Mouse (Mus musculus): Measurements from ENCODE around the gene Gpr132. TPM values are rescaled to one million over a fixed set of nuclear protein-coding genes. Genes with fewer than 3 reads are reported as not detected.

The Gpr132 gene
- polyA plus RNA-seq, 1 experiment, result 15.8 TPM

- peaks cover 7% of the 10 kb centered on the region for H3K4me1 ChIP-seq (ENCODE audit: control insufficient read depth, insufficient read depth, low read length)
- H3K27ac ChIP-seq (ENCODE audit: control insufficient read depth, insufficient read depth, low read depth, low read length, poor library complexity), result no peak overlapping the region
- TF ChIP-seq CTCF (IDR thresholded peaks at IDR 0.05; ENCODE audit: control insufficient read depth, insufficient read depth, low read length), result peak; percentile 80
- no peak for TF ChIP-seq POLR2A (IDR thresholded peaks at IDR 0.05; ENCODE audit: borderline replicate concordance, control insufficient read depth, low read depth, low read length)
- WGBS, result 28% methylated on average over 16 of the region's 16 CpGs
- no peak overlapping the region for H3K4me3 ChIP-seq (replicated peaks; ENCODE audit: control insufficient read depth, low read depth, low read length)
Observed at GRCm38 (mm10) chr12:112875225-112876013, 7.4 kb upstream of the Gpr132 start.

- WGBS, result 45% methylated on average over 22 of the region's 22 CpGs
- TF ChIP-seq CTCF (IDR thresholded peaks at IDR 0.05; ENCODE audit: control insufficient read depth, insufficient read depth, low read length), result no peak
- no peak for TF ChIP-seq POLR2A (IDR thresholded peaks at IDR 0.05; ENCODE audit: borderline replicate concordance, control insufficient read depth, low read depth, low read length)
- peaks cover 6% of the 10 kb centered on the region for H3K4me1 ChIP-seq (ENCODE audit: control insufficient read depth, insufficient read depth, low read length)
- no peak overlapping the region for H3K4me3 ChIP-seq (replicated peaks; ENCODE audit: control insufficient read depth, low read depth, low read length)
- H3K27ac ChIP-seq (ENCODE audit: control insufficient read depth, insufficient read depth, low read depth, low read length, poor library complexity), result no peak overlapping the region
Observed at GRCm38 (mm10) chr12:112874199-112874598, 6.2 kb upstream of the Gpr132 start.

- H3K4me1 ChIP-seq (ENCODE audit: control insufficient read depth, insufficient read depth, low read length), result peaks cover 6% of the 10 kb centered on the region
Observed at GRCm38 (mm10) chr12:112873452-112874190, 5.6 kb upstream of the Gpr132 start.

GRCm38 (mm10) chr12:112872991-112873390, 5.0 kb upstream of the Gpr132 start:
- no peak for TF ChIP-seq POLR2A (IDR thresholded peaks at IDR 0.05; ENCODE audit: borderline replicate concordance, control insufficient read depth, low read depth, low read length)
- TF ChIP-seq CTCF (IDR thresholded peaks at IDR 0.05; ENCODE audit: control insufficient read depth, insufficient read depth, low read length), result no peak
- Histone ChIP-seq H3K4me1 (ENCODE audit: control insufficient read depth, insufficient read depth, low read length) (peaks cover 9% of the 10 kb centered on the region), H3K4me3 (replicated peaks; ENCODE audit: control insufficient read depth, low read depth, low read length) (no peak overlapping the region), H3K27ac (ENCODE audit: control insufficient read depth, insufficient read depth, low read depth, low read length, poor library complexity) (no peak overlapping the region)
- WGBS, result 83% methylated on average over 10 of the region's 10 CpGs

More at GRCm38 (mm10) chr12:112873452-112874190, 5.6 kb upstream of the Gpr132 start:
- Histone ChIP-seq H3K27ac (ENCODE audit: control insufficient read depth, insufficient read depth, low read depth, low read length, poor library complexity) (no peak overlapping the region), H3K4me3 (replicated peaks; ENCODE audit: control insufficient read depth, low read depth, low read length) (no peak overlapping the region)
- 22% methylated on average over 18 of the region's 18 CpGs for WGBS
- TF ChIP-seq CTCF (IDR thresholded peaks at IDR 0.05; ENCODE audit: control insufficient read depth, insufficient read depth, low read length) (peak; percentile 93), POLR2A (IDR thresholded peaks at IDR 0.05; ENCODE audit: borderline replicate concordance, control insufficient read depth, low read depth, low read length) (no peak)

GRCm38 (mm10) chr12:112871272-112871671, 3.2 kb upstream of the Gpr132 start:
- Histone ChIP-seq H3K4me1 (ENCODE audit: control insufficient read depth, insufficient read depth, low read length) (peaks cover 10% of the 10 kb centered on the region), H3K27ac (ENCODE audit: control insufficient read depth, insufficient read depth, low read depth, low read length, poor library complexity) (no peak overlapping the region), H3K4me3 (replicated peaks; ENCODE audit: control insufficient read depth, low read depth, low read length) (no peak overlapping the region)
- TF ChIP-seq POLR2A (IDR thresholded peaks at IDR 0.05; ENCODE audit: borderline replicate concordance, control insufficient read depth, low read depth, low read length), result no peak
- TF ChIP-seq CTCF (IDR thresholded peaks at IDR 0.05; ENCODE audit: control insufficient read depth, insufficient read depth, low read length), result no peak
- 81% methylated on average over 2 of the region's 2 CpGs for WGBS

- H3K27ac ChIP-seq (ENCODE audit: control insufficient read depth, insufficient read depth, low read depth, low read length, poor library complexity), result no peak overlapping the region; the same call in 1 of the 2 replicates
- no peak for TF ChIP-seq POLR2A (IDR thresholded peaks at IDR 0.05; ENCODE audit: borderline replicate concordance, control insufficient read depth, low read depth, low read length)
- TF ChIP-seq CTCF (IDR thresholded peaks at IDR 0.05; ENCODE audit: control insufficient read depth, insufficient read depth, low read length), result no peak
- no peak overlapping the region for H3K4me3 ChIP-seq (replicated peaks; ENCODE audit: control insufficient read depth, low read depth, low read length)
- H3K4me1 ChIP-seq (ENCODE audit: control insufficient read depth, insufficient read depth, low read length), result peaks cover 9% of the 10 kb centered on the region
- 14% methylated on average over 13 of the region's 13 CpGs for WGBS
Observed at GRCm38 (mm10) chr12:112870775-112871174, 2.7 kb upstream of the Gpr132 start.

GRCm38 (mm10) chr12:112869783-112870204, 1.8 kb upstream of the Gpr132 start:
- 24% methylated on average over 16 of the region's 16 CpGs for WGBS
- H3K4me1 ChIP-seq (ENCODE audit: control insufficient read depth, insufficient read depth, low read length), result peaks cover 11% of the 10 kb centered on the region; the same call in 1 of the 2 replicates
- no peak for TF ChIP-seq CTCF (IDR thresholded peaks at IDR 0.05; ENCODE audit: control insufficient read depth, insufficient read depth, low read length)
- TF ChIP-seq POLR2A (IDR thresholded peaks at IDR 0.05; ENCODE audit: borderline replicate concordance, control insufficient read depth, low read depth, low read length), result no peak
- H3K4me3 ChIP-seq (replicated peaks; ENCODE audit: control insufficient read depth, low read depth, low read length), result no peak overlapping the region
- H3K27ac ChIP-seq (ENCODE audit: control insufficient read depth, insufficient read depth, low read depth, low read length, poor library complexity), result no peak overlapping the region

- peaks cover 15% of the 10 kb centered on the region for H3K4me1 ChIP-seq (ENCODE audit: control insufficient read depth, insufficient read depth, low read length)
- H3K4me3 ChIP-seq (replicated peaks; ENCODE audit: control insufficient read depth, low read depth, low read length), result no peak overlapping the region
- TF ChIP-seq CTCF (IDR thresholded peaks at IDR 0.05; ENCODE audit: control insufficient read depth, insufficient read depth, low read length), result no peak
- no peak for TF ChIP-seq POLR2A (IDR thresholded peaks at IDR 0.05; ENCODE audit: borderline replicate concordance, control insufficient read depth, low read depth, low read length)
- 5% methylated on average over 7 of the region's 7 CpGs for WGBS
- peak overlapping the region; percentile 65 for H3K27ac ChIP-seq (ENCODE audit: control insufficient read depth, insufficient read depth, low read depth, low read length, poor library complexity)
Observed at GRCm38 (mm10) chr12:112867106-112867674, 838 bp downstream of the Gpr132 start.

Measured in bone marrow, adult 2 months (tissue).